Mouse (Mus musculus): Measurements from ENCODE around the gene Gm7735.
"Not testable (repeated sequence)": the region's sequence is repeated elsewhere in the genome, so short reads cannot be mapped to it uniquely, and the experiment has no call there.

Gm7735 gene

GRCm38 (mm10) chr16:89169190-89169589 is at the start of gene Gm7735:
Gm7735 (plus strand) TSS chr16:89169490.
- not testable (repeated sequence) for DNase-seq (ENCODE audit: low read depth)

GRCm38 (mm10) chr16:89140551-89140950 is 28.7 kb upstream of the Gm7735 start, which contains the start of gene Gm6358:
Gm6358 (plus strand) TSS chr16:89140851.
- DNase-seq (ENCODE audit: low read depth): no peak

GRCm38 (mm10) chr16:89150786-89151185 is 18.5 kb upstream of the Gm7735 start, which contains the start of gene Gm10061:
Gm10061 (plus strand) TSS chr16:89151086.
- no peak for DNase-seq (ENCODE audit: low read depth)

GRCm38 (mm10) chr16:89157652-89158051 is 11.6 kb upstream of the Gm7735 start, which contains the start of gene Gm9789:
Gm9789 (plus strand) TSS chr16:89157952.
- no peak for DNase-seq (ENCODE audit: low read depth)

GRCm38 (mm10) chr16:89174435-89174834 is 5.1 kb downstream of the Gm7735 start, which contains the start of gene 1110057P08Rik:
1110057P08Rik (plus strand) TSS chr16:89174735.
- DNase-seq (ENCODE audit: low read depth): no peak

GRCm38 (mm10) chr16:89188621-89189020 is 19.3 kb downstream of the Gm7735 start:
- no peak for DNase-seq (ENCODE audit: low read depth)

GRCm38 (mm10) chr16:89205561-89205960 is 36.3 kb downstream of the Gm7735 start, which contains the start of gene Krtap20-2:
Krtap20-2 (plus strand) TSS chr16:89205861.
- DNase-seq (ENCODE audit: low read depth): no peak

Data from fibroblast of lung, adult 2 months (primary cell).